Mouse (Mus musculus): Measurements from ENCODE around the gene Fam76a. TPM values are rescaled to one million over a fixed set of nuclear protein-coding genes. Genes with fewer than 3 reads are reported as not detected.
A peak's percentile ranks its signal among the peaks of the same experiment; 100 is the strongest.

The Fam76a gene
- polyA plus RNA-seq, 1 experiment from 2014 or later: 24.6 TPM

- H3K4me3 ChIP-seq (ENCODE audit: low read depth, low read length): peak overlapping the region; percentile 96
- H3K9me3 ChIP-seq (replicated peaks; ENCODE audit: control insufficient read depth, low read length): no peaks in the 10 kb centered on the region
- peak overlapping the region; percentile 91 for H3K27ac ChIP-seq (ENCODE audit: low read length)
- WGBS (ENCODE audit: insufficient replicate concordance): under 1% methylated on average over 21 of the region's 21 CpGs
- H3K4me2 ChIP-seq (ENCODE audit: low read depth, low read length): peak overlapping the region; percentile 98
- H3K36me3 ChIP-seq (ENCODE audit: control insufficient read depth, insufficient read depth): no peaks in the 10 kb centered on the region
- peak overlapping the region; percentile 98 for H3K9ac ChIP-seq (ENCODE audit: low read depth, low read length)
- peak; percentile 10 for ATAC-seq (ENCODE audit: low read depth)
- no peaks in the 10 kb centered on the region for H3K27me3 ChIP-seq (ENCODE audit: control insufficient read depth, insufficient read depth, low read depth, low read length)
- H3K4me1 ChIP-seq (ENCODE audit: control insufficient read depth, low read depth, low read length): peaks cover 23% of the 10 kb centered on the region
These were observed 38.7 kb downstream of the Fam76a start for GRCm38 (mm10) chr4:132883561-132884063.

GRCm38 (mm10) chr4:132874363-132875097 is 47.8 kb downstream of the Fam76a start:
- no peak for ATAC-seq (ENCODE audit: low read depth)
- Histone ChIP-seq H3K9ac (ENCODE audit: low read depth, low read length) (no peak overlapping the region), H3K27me3 (ENCODE audit: control insufficient read depth, insufficient read depth, low read depth, low read length) (no peaks in the 10 kb centered on the region), H3K4me3 (ENCODE audit: low read depth, low read length) (no peak overlapping the region), H3K9me3 (replicated peaks; ENCODE audit: control insufficient read depth, low read length) (no peaks in the 10 kb centered on the region), H3K27ac (ENCODE audit: low read length) (no peak overlapping the region), H3K4me1 (ENCODE audit: control insufficient read depth, low read depth, low read length) (peaks cover 6% of the 10 kb centered on the region; the same call in 1 of the 2 replicates), H3K36me3 (ENCODE audit: control insufficient read depth, insufficient read depth) (peaks cover 10% of the 10 kb centered on the region), H3K4me2 (ENCODE audit: low read depth, low read length) (no peak overlapping the region)
- 69% methylated on average over 7 of the region's 7 CpGs for WGBS (ENCODE audit: insufficient replicate concordance)

- WGBS (ENCODE audit: insufficient replicate concordance): 51% methylated on average over 11 of the region's 11 CpGs
These were observed 48.6 kb downstream of the Fam76a start for GRCm38 (mm10) chr4:132873481-132874362.

GRCm38 (mm10) chr4:132871116-132871515 is 51.2 kb downstream of the Fam76a start:
- H3K9me3 ChIP-seq (replicated peaks; ENCODE audit: control insufficient read depth, low read length): no peaks in the 10 kb centered on the region
- peaks cover 31% of the 10 kb centered on the region for H3K36me3 ChIP-seq (ENCODE audit: control insufficient read depth, insufficient read depth)
- H3K4me3 ChIP-seq (ENCODE audit: low read depth, low read length): no peak overlapping the region
- 83% methylated on average over 3 of the region's 3 CpGs for WGBS (ENCODE audit: insufficient replicate concordance)
- ATAC-seq (ENCODE audit: low read depth): no peak
- no peak overlapping the region for H3K9ac ChIP-seq (ENCODE audit: low read depth, low read length)
- peaks cover 6% of the 10 kb centered on the region; the same call in 1 of the 2 replicates for H3K4me1 ChIP-seq (ENCODE audit: control insufficient read depth, low read depth, low read length)
- no peak overlapping the region for H3K4me2 ChIP-seq (ENCODE audit: low read depth, low read length)
- no peaks in the 10 kb centered on the region for H3K27me3 ChIP-seq (ENCODE audit: control insufficient read depth, insufficient read depth, low read depth, low read length)
- no peak overlapping the region for H3K27ac ChIP-seq (ENCODE audit: low read length)

More at GRCm38 (mm10) chr4:132873481-132874362, 48.6 kb downstream of the Fam76a start:
- Histone ChIP-seq H3K4me3 (ENCODE audit: low read depth, low read length) (no peak overlapping the region), H3K27ac (ENCODE audit: low read length) (no peak overlapping the region), H3K9me3 (replicated peaks; ENCODE audit: control insufficient read depth, low read length) (no peaks in the 10 kb centered on the region), H3K9ac (ENCODE audit: low read depth, low read length) (no peak overlapping the region), H3K36me3 (ENCODE audit: control insufficient read depth, insufficient read depth) (peaks cover 11% of the 10 kb centered on the region), H3K4me2 (ENCODE audit: low read depth, low read length) (no peak overlapping the region), H3K4me1 (ENCODE audit: control insufficient read depth, low read depth, low read length) (peaks cover 6% of the 10 kb centered on the region; the same call in 1 of the 2 replicates), H3K27me3 (ENCODE audit: control insufficient read depth, insufficient read depth, low read depth, low read length) (no peaks in the 10 kb centered on the region)
- no peak for ATAC-seq (ENCODE audit: low read depth)

GRCm38 (mm10) chr4:132864856-132865255 is 57.5 kb downstream of the Fam76a start:
- no peak overlapping the region for H3K4me2 ChIP-seq (ENCODE audit: low read depth, low read length)
- H3K27me3 ChIP-seq (ENCODE audit: control insufficient read depth, insufficient read depth, low read depth, low read length): no peaks in the 10 kb centered on the region
- WGBS (ENCODE audit: insufficient replicate concordance): 79% methylated on average over 2 of the region's 2 CpGs
- H3K4me1 ChIP-seq (ENCODE audit: control insufficient read depth, low read depth, low read length): no peaks in the 10 kb centered on the region
- H3K4me3 ChIP-seq (ENCODE audit: low read depth, low read length): no peak overlapping the region
- peaks cover 42% of the 10 kb centered on the region for H3K36me3 ChIP-seq (ENCODE audit: control insufficient read depth, insufficient read depth)
- H3K9me3 ChIP-seq (replicated peaks; ENCODE audit: control insufficient read depth, low read length): no peaks in the 10 kb centered on the region
- no peak for ATAC-seq (ENCODE audit: low read depth)
- H3K9ac ChIP-seq (ENCODE audit: low read depth, low read length): no peak overlapping the region
- H3K27ac ChIP-seq (ENCODE audit: low read length): no peak overlapping the region

GRCm38 (mm10) chr4:132863012-132863411 is 59.3 kb downstream of the Fam76a start:
- no peaks in the 10 kb centered on the region for H3K4me1 ChIP-seq (ENCODE audit: control insufficient read depth, low read depth, low read length)
- H3K27me3 ChIP-seq (ENCODE audit: control insufficient read depth, insufficient read depth, low read depth, low read length): no peaks in the 10 kb centered on the region
- peaks cover 42% of the 10 kb centered on the region for H3K36me3 ChIP-seq (ENCODE audit: control insufficient read depth, insufficient read depth)
- no peak overlapping the region for H3K9ac ChIP-seq (ENCODE audit: low read depth, low read length)
- no peak for ATAC-seq (ENCODE audit: low read depth)
- no peaks in the 10 kb centered on the region for H3K9me3 ChIP-seq (replicated peaks; ENCODE audit: control insufficient read depth, low read length)
- no peak overlapping the region for H3K27ac ChIP-seq (ENCODE audit: low read length)
- no peak overlapping the region for H3K4me2 ChIP-seq (ENCODE audit: low read depth, low read length)
- WGBS (ENCODE audit: insufficient replicate concordance): 91% methylated on average over 13 of the region's 13 CpGs
- no peak overlapping the region for H3K4me3 ChIP-seq (ENCODE audit: low read depth, low read length)

GRCm38 (mm10) chr4:132860880-132861279 is 61.5 kb downstream of the Fam76a start:
- no peaks in the 10 kb centered on the region for H3K9me3 ChIP-seq (replicated peaks; ENCODE audit: control insufficient read depth, low read length)
- H3K4me2 ChIP-seq (ENCODE audit: low read depth, low read length): no peak overlapping the region
- peaks cover 49% of the 10 kb centered on the region for H3K36me3 ChIP-seq (ENCODE audit: control insufficient read depth, insufficient read depth)
- H3K4me3 ChIP-seq (ENCODE audit: low read depth, low read length): no peak overlapping the region
- WGBS (ENCODE audit: insufficient replicate concordance): 69% methylated on average over 1 of the region's 1 CpGs
- no peaks in the 10 kb centered on the region for H3K4me1 ChIP-seq (ENCODE audit: control insufficient read depth, low read depth, low read length)
- no peak overlapping the region for H3K27ac ChIP-seq (ENCODE audit: low read length)
- no peaks in the 10 kb centered on the region for H3K27me3 ChIP-seq (ENCODE audit: control insufficient read depth, insufficient read depth, low read depth, low read length)
- H3K9ac ChIP-seq (ENCODE audit: low read depth, low read length): no peak overlapping the region
- no peak for ATAC-seq (ENCODE audit: low read depth)
